Mouse (Mus musculus) forebrain, embryonic 10.5 days (tissue): ENCODE results near the gene Ppp1r15a. TPM values are rescaled to one million over a fixed set of nuclear protein-coding genes. Genes with fewer than 3 reads are reported as not detected.

ENCODE experiments used
- DNase-seq: peaks from one replicate; pipeline ENCODE4 v3.0.0-alpha.2; 2017; ENCODE audit warnings: low spot score; ENCODE audit errors: extremely low spot score
- H3K27ac ChIP-seq: fragments of 300-500 bp; sonication (generic); 2 replicates; pipeline ENCODE4 v1.5.1; 2016; ENCODE audit warnings: mild to moderate bottlenecking
- H3K27me3 ChIP-seq: fragments of 300-500 bp; sonication (generic); 2 replicates; pipeline ENCODE4 v1.6.1; 2016; ENCODE audit warnings: mild to moderate bottlenecking; ENCODE audit not compliant: poor library complexity, severe bottlenecking
- H3K36me3 ChIP-seq: fragments of 300-500 bp; sonication (generic); replicated peaks from 2 replicates; pipeline ENCODE4 v1.6.1; 2016; ENCODE audit warnings: mild to moderate bottlenecking, moderate library complexity
- H3K4me1 ChIP-seq: fragments of 300-500 bp; sonication (generic); 2 replicates; pipeline ENCODE4 v1.6.1; 2016
- H3K4me3 ChIP-seq: fragments of 300-500 bp; sonication (generic); 2 replicates; pipeline ENCODE4 v1.5.1; 2016; ENCODE audit warnings: mild to moderate bottlenecking, moderate library complexity
- H3K9me3 ChIP-seq: fragments of 300-500 bp; sonication (generic); 2 replicates; pipeline ENCODE4 v1.6.1; 2016; ENCODE audit warnings: mild to moderate bottlenecking, moderate library complexity
- WGBS: fragments of 180-500 bp; shearing (Covaris S2); methylation state at CpG from one replicate; pipeline ENCODE4 v1.1.7; 2016; 5-methylcytosine and 5-hydroxymethylcytosine counted together
- polyA plus RNA-seq: library from polyadenylated mRNA; unstranded; fragments of >200 nt; fragmentation: Nextera tagmentation; extraction: Ambion mirVana; gene quantifications from 2 replicates; pipeline ENCODE4 v1.2.1, GENCODE M21; 2016

The Ppp1r15a gene
- polyA plus RNA-seq, 1 experiment from 2014 or later, result 17.7 TPM

DNA sequence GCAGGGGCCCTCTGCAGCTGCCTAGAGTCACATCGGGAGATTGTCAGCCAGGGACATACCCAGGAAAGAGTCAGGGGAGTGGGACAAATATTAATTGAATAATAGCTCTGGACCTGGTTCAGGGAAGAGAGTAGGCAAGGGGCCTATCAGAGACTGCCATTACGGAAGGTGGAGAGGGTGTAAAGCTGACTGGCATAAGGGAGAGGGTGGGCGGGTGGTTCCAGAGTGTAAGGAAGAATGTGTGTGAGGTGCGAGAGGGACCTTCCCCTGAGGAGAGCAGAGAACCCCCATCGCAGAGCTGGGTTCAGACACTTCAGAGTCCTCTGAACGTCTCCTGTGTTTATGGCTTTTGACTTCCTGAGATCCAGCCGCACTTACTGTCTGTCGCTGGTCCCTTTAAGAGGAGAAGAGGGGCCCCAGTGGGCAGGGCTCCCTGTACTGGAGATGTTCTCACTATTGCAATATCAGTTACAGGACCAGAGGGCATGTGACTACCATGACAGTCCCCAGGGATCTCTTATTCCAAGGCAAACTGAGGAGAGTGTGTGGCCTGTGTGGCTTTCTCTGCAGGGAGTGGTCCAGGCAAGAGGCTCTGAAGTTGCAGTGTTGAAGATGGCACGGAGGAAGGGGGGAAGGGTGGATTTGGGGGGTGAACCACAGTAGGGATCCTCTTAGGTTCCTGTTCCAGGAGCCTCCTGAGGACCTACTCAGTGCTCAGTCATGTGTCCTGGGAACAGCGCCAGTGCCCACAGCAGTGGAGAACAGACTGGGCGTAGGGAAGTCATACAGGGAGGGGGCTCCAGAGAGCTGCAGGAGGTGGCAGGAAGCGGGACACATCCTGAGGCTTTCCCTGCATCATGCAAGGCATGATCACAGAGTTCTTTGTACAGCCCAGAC, 35.8 kb upstream of the Ppp1r15a start:
- H3K4me3 ChIP-seq, result no peak overlapping the region
- no peaks in the 10 kb centered on the region for H3K9me3 ChIP-seq
- no peak overlapping the region for H3K27ac ChIP-seq
- 58% methylated on average over 12 of the region's 12 CpGs for WGBS
- H3K36me3 ChIP-seq, result no peaks in the 10 kb centered on the region
- H3K4me1 ChIP-seq, result peaks cover 18% of the 10 kb centered on the region
- peaks cover 4% of the 10 kb centered on the region; the same call in 1 of the 2 replicates for H3K27me3 ChIP-seq
- no peak for DNase-seq

DNA sequence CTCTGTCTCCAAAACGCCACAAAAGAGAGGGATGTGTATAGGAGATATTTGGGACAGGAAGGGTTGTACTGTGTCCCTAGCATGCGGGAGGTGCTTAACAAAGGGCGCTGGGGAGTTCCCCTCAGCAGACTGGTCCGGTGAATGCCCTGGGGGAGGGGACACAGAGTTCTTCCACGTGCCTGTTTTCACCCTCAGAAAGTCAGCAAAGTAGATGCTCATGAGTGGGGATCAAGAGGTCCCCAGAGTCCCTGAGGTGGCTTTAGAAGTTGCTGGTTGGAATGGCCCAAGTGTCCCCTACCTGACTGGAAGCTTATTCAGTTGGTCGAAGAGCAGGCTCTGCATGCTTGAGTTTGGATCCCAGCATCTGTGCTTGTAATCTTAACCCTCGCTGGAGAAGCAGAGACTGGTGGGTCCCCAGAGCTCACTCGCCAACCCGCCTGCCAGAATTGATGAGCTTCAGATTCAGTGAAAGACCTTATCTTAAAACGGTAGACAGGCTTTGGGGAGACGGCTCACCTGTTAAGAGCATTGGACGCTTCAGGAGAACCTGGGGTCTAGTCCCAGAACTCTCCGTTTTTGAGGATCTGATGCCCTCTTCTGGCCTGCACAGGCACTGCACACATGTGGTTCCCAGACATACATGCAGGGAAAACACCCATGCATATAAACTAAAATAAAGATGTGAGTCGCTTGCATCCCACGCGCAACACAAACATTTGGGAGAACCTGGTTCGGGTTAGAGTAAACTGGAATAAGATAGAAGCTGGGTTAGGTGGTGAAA, 35.0 kb upstream of the Ppp1r15a start:
- Histone ChIP-seq H3K27me3 (peaks cover 4% of the 10 kb centered on the region; the same call in 1 of the 2 replicates), H3K4me3 (no peak overlapping the region), H3K9me3 (no peaks in the 10 kb centered on the region), H3K36me3 (no peaks in the 10 kb centered on the region), H3K27ac (no peak overlapping the region), H3K4me1 (peaks cover 19% of the 10 kb centered on the region)
- WGBS, result 33% methylated on average over 17 of the region's 17 CpGs
- peak; percentile 75 for DNase-seq

DNA sequence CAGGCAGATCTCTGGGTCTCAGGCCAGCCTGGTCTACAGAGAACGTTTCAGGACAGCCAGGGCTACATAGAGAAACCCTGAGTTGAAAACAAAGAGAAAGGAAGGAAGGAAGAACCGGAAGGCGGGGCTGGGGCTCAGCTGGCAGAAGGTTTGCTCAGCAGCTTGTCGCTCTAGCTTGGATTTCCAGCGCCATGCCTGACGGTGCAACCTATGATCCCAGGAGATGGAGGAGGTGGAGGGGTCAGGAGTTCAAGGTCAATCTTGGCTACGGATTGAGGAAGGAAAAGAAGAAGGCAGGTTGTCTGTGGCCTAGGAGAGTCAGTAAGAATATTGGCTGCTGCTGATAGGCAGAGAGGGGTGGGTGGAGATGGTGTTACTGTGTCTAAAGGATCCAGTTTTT, 34.2 kb upstream of the Ppp1r15a start:
- no peak overlapping the region for H3K27ac ChIP-seq
- H3K4me3 ChIP-seq, result no peak overlapping the region
- H3K9me3 ChIP-seq, result no peaks in the 10 kb centered on the region
- no peak for DNase-seq
- 88% methylated on average over 7 of the region's 7 CpGs for WGBS
- no peaks in the 10 kb centered on the region for H3K36me3 ChIP-seq
- peaks cover 4% of the 10 kb centered on the region; the same call in 1 of the 2 replicates for H3K27me3 ChIP-seq
- peaks cover 20% of the 10 kb centered on the region for H3K4me1 ChIP-seq

DNA sequence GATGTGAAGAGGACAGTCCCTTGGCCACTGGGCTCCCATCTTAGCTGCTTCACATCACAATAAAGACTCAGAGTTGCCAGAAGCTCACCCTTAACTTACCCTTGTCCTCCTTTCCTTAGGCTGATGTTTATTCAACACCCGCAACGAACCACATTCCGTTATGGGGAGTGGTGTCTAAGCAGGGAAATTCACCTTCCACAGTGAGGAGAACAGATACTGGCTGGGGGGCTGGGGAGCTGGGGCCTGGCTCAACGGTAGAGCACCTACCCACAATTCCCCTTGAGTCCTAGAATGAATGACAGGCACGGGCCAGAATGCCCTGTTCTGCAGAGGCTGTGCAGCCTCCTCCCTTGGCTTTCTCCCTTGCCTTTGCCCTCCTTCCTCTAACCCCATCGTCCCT, 32.8 kb upstream of the Ppp1r15a start:
- Histone ChIP-seq H3K27ac (no peak overlapping the region), H3K4me1 (peaks cover 26% of the 10 kb centered on the region), H3K4me3 (no peak overlapping the region), H3K27me3 (peaks cover 4% of the 10 kb centered on the region; the same call in 1 of the 2 replicates), H3K9me3 (no peaks in the 10 kb centered on the region), H3K36me3 (no peaks in the 10 kb centered on the region)
- WGBS, result 74% methylated on average over 6 of the region's 6 CpGs
- DNase-seq, result no peak

DNA sequence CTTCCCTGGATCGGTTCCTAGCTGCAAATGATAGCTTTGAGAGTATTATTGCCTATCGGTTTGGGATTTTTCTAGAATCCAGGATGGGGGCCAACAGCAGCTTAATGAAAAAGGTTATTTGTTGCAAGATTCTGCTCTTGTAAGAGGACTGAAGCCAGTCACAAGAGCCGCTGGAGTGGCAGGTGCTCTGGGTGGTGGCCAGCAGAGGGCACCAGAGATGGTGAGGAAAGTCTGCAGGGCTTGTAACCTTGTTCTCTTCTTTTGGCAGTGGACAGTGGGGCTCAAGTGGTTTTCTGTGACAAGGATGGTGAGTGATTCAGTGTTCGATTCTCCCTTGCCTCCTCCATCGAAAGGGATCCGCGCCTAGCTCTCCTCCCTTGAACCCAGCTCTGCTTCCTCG, 29.7 kb upstream of the Ppp1r15a start:
- peaks cover 10% of the 10 kb centered on the region for H3K4me1 ChIP-seq
- H3K9me3 ChIP-seq, result no peaks in the 10 kb centered on the region
- H3K27me3 ChIP-seq, result no peaks in the 10 kb centered on the region
- DNase-seq, result peak; percentile 77
- no peaks in the 10 kb centered on the region for H3K36me3 ChIP-seq
- no peak overlapping the region for H3K4me3 ChIP-seq
- 27% methylated on average over 8 of the region's 8 CpGs for WGBS
- peak overlapping the region; percentile 40; the same call in 1 of the 2 replicates for H3K27ac ChIP-seq

DNA sequence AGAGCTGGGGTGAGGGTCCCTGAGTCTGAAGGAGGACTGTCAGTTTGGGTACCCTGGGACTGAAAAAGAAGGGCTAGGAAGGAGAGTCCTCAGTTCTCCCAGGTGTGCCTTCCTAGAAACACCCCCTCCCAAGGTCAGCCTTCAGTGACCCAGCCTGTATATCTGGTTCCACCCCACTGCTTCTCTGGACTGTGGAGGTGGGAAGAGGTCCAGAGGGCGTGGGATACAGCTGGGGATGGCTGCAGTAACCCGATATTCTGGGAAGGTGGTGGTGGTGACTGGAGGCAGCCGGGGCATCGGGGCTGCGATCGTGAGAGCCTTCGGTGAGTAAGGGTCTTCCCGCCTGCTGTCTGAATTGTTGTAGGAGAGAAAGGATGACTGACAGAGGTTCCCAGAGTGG, 28.7 kb upstream of the Ppp1r15a start, which contains the start of gene Hsd17b14:
Gene Hsd17b14 (plus strand): TSS at position 150 of the 400 bp plus-strand sequence.
- H3K9me3 ChIP-seq, result no peaks in the 10 kb centered on the region
- no peaks in the 10 kb centered on the region for H3K36me3 ChIP-seq
- no peak within 1 kb of the TSS for H3K27ac ChIP-seq
- H3K4me1 ChIP-seq, result peaks cover 9% of the 10 kb centered on the region
- no peak within 1 kb of the TSS for H3K4me3 ChIP-seq
- H3K27me3 ChIP-seq, result no peaks in the 10 kb centered on the region
- 47% methylated on average over 8 of the region's 8 CpGs for WGBS
- no peak for DNase-seq

DNA sequence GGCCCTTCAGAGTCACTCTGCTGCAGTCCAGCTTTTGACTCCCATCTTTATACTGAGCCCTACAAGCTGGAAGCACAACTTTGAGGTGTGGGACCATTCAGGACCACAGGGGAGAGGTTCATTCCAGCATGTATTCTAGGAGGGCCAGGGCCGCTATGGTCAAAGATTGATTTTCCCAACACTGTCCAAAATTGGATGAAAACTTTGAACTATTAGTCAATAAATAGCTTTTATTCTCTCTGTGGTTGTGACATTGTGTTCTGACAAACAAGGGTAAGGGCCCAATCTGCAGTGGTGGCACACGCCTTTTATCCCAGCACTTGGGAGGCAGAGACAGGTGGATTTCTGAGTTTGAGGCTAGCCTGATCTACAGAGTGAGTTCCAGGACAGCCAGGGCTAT, 27.9 kb upstream of the Ppp1r15a start:
- peaks cover 9% of the 10 kb centered on the region for H3K4me1 ChIP-seq
- no peaks in the 10 kb centered on the region for H3K36me3 ChIP-seq
- H3K9me3 ChIP-seq, result no peaks in the 10 kb centered on the region
- no peak for DNase-seq
- no peak overlapping the region for H3K4me3 ChIP-seq
- 97% methylated on average over 2 of the region's 2 CpGs for WGBS
- no peak overlapping the region for H3K27ac ChIP-seq
- H3K27me3 ChIP-seq, result no peaks in the 10 kb centered on the region

DNA sequence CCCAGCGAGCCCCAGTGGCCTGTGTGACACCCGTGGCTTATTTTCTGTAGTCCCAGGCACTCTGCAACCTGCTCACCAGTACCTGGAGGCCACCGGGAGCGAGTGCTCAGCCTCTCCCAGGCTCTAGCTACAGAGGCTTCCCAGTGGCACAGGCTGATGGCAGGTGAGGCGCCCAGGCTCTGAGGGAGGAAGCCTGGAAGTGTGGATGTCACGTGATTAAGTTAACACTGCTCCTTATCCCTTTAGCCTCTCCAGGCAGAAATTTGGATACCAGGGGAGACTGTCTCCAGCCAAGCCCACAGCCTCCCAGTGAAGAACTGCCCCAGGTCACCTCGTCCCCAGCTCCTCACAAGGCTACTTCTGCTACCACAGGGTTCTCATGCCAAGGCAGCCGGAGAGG, 27.5 kb upstream of the Ppp1r15a start:
- Histone ChIP-seq H3K4me1 (peaks cover 9% of the 10 kb centered on the region), H3K4me3 (no peak overlapping the region), H3K9me3 (no peaks in the 10 kb centered on the region), H3K27ac (no peak overlapping the region), H3K36me3 (no peaks in the 10 kb centered on the region), H3K27me3 (no peaks in the 10 kb centered on the region)
- DNase-seq, result no peak
- 70% methylated on average over 8 of the region's 8 CpGs for WGBS

DNA sequence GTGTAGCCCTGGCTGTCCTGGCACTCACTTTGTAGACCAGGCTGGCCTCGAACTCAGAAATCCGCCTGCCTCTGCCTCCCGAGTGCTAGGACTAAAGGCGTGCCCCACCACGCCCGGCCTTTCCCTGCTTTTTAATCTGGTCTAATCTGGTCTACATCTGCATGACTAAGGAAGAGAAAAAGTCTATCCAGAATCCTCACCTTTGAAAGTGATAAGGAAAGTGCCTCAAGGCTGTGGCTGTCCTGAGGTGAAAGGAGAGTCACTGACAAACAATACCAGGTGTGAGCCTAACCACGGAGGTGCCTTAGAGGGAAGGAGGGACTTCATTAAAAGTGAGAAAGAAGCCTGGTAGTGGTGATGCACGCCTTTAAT, 25.4 kb upstream of the Ppp1r15a start:
- Histone ChIP-seq H3K36me3 (no peaks in the 10 kb centered on the region), H3K27me3 (no peaks in the 10 kb centered on the region), H3K4me3 (no peak overlapping the region), H3K27ac (no peak overlapping the region), H3K4me1 (peaks cover 9% of the 10 kb centered on the region), H3K9me3 (no peaks in the 10 kb centered on the region)
- no peak for DNase-seq
- 83% methylated on average over 8 of the region's 8 CpGs for WGBS

DNA sequence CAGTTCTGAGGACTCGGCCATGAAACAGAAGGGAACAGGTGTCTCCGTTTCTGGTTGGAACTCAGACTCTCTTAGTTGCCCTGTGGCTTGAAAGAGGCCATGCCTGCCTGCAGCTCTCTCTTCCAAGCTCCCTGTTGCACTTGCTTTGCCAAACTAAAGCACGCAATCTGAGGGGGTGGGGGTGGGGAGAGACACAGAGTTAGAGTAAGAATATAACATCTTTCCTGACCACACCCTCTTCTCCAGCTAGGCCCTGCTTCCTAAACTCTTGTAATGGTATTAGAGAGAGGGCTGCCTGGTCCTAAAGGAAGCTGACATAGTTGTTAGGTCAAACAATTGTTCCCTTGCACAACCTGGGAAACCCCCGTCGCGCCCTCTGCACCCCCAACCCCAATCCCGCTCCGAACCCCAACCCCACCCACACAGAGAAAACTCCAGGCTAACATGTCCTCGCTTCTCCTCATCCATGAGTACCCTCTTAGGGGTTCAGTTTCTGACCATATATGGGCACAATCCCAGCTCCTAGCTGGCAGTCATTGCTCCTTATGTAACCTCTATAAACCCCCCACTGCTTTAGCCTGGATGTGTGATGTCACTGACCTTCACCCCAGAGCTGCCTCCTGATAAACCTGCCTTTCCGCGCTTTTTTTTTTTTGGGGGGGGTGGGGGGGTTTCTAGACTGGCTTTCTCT, 24.9 kb upstream of the Ppp1r15a start:
- Histone ChIP-seq H3K36me3 (no peaks in the 10 kb centered on the region), H3K27me3 (no peaks in the 10 kb centered on the region), H3K4me1 (peaks cover 7% of the 10 kb centered on the region), H3K9me3 (no peaks in the 10 kb centered on the region), H3K4me3 (no peak overlapping the region), H3K27ac (no peak overlapping the region)
- 82% methylated on average over 11 of the region's 11 CpGs for WGBS
- no peak for DNase-seq

DNA sequence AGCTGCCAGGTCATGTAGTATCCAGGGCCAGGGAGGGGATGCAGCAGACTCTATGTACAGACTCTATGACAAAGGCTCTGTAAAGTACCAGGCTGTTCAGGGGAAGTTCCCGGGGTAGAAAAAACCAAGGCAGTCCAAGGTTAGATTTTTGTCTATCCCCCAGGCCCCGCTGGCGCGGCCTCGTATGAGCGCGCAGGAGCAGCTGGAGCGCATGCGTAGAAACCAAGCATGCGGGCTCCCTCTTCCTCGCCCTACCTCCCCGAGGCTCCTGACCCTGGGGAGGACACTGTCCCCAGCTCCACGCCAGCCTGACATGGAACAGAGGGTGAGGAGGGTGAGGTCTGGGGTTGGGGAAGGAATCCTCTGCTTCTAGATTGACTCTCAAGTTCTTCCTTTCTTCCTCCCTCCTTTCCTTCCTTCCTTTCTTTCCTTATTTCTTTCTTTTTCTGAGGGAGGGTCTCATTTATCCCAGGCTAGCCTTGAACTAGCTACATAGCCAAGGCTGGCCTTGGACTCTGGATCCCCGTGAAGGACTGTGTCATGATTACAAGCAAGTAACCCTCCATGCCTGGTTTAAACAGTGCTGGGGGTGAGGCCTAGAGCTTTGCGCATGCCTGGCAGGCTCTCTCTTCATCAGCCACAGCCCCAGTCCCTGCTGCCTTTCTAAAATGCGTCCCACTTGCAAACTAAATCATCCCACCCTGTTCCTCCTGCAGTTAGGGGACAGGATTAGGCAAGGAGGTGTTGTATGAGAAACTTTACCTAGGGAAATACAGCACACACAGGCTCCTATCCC, 23.8 kb upstream of the Ppp1r15a start:
- H3K9me3 ChIP-seq, result no peaks in the 10 kb centered on the region
- H3K27ac ChIP-seq, result no peak overlapping the region
- H3K4me1 ChIP-seq, result peaks cover 3% of the 10 kb centered on the region
- no peaks in the 10 kb centered on the region for H3K27me3 ChIP-seq
- no peak overlapping the region for H3K4me3 ChIP-seq
- H3K36me3 ChIP-seq, result no peaks in the 10 kb centered on the region
- 90% methylated on average over 16 of the region's 16 CpGs for WGBS
- DNase-seq, result no peak

DNA sequence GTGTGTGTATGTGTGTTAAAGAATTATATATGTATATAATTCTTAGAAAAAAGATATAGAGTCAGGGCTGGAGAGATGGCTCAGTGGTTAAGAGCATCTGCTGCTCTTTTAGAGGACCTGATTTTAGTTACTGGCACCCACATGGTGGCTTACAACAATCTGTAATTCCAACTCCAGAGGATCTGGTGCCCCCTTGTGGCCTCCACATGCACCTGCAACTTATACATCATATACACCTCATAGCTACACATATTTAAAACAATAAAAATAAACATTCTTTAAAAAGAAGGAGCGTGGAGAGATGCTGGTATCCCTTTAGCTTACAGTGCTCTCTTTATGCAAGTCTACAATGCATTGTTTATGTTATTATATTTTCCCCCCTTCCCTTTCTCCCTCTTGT, 18.5 kb upstream of the Ppp1r15a start:
- no peak overlapping the region for H3K4me3 ChIP-seq
- no peaks in the 10 kb centered on the region for H3K27me3 ChIP-seq
- no peak overlapping the region for H3K27ac ChIP-seq
- H3K4me1 ChIP-seq, result 0 out of 2 replicates have a peak, but pooled peaks cover 3% of the 10 kb centered on the region
- no peak for DNase-seq
- peaks cover 3% of the 10 kb centered on the region; the same call in 1 of the 2 replicates for H3K9me3 ChIP-seq
- WGBS, result 89% methylated on average over 1 of the region's 1 CpGs
- H3K36me3 ChIP-seq, result no peaks in the 10 kb centered on the region
